Mouse (Mus musculus): ENCODE data around the gene Dach2.
"Not testable (repeated sequence)": the region's sequence is repeated elsewhere in the genome, so short reads cannot be mapped to it uniquely, and the experiment has no call there.

The Dach2 gene

DNA sequence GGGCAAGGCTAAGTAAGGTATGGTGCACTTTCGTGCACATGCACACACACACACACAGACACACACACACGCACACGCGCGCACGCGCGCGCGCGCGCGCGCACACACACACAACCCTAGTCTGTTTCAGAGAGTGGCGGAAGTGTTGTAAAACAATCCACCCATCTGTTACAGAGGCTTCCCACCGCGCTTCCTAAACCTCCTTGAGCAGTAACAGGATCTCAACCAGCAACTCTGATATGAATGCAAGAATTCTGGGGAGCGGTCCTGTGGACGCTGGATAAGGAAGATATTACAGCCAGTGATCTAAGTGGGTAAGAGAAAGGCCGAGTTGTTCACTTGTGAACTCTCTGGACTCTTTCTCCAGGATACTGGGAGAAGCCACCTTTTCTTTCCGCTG, at the start of gene Dach2:
TSS of gene Dach2 (plus strand) at position 107 of the 400 bp plus-strand sequence.
- DNase-seq, result no peak

- DNase-seq, result not testable (repeated sequence)
Observed at GRCm38 (mm10) chrX:113252427-113252826, 44.9 kb upstream of the Dach2 start.

DNA sequence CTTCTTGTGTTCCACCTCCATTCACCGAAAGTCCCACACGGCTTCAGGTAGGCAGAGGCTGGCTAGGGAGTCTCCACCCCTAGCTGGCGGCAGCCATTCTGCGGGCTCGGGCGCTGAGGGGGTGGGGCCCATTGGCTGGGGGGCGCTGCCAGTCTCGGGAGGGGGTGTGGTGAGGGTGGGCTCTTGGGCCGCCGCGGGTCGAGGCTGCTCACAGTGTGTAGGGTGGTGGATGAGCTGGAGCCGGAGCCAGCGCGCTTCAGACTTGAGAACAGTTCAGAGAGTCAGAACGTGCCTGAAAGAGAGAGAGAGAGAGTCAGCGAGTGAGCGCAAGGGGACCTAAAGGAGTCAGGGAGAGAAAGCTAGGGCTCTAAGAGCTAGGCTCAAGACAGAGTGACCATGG, 721 bp downstream of the Dach2 start:
- DNase-seq, result no peak

DNA sequence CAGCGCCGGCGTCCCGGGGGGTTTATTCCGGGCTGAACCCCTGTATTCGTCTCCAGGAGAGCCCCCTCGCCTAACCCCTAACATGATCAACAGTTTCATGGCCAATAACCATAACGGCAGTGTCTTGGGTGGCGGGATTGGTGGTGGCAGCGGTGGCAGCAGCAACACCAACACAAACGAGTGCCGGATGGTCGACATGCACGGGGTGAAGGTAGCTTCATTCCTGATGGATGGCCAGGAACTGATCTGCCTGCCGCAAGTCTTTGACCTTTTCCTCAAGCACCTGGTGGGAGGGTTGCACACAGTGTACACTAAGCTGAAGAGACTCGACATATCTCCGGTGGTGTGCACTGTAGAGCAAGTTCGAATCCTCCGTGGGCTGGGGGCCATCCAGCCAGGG, 1.2 kb downstream of the Dach2 start:
- DNase-seq, result no peak

- DNase-seq, result no peak
Observed at GRCm38 (mm10) chrX:113304323-113304722, 7.0 kb downstream of the Dach2 start.

- DNase-seq, result no peak
Observed at GRCm38 (mm10) chrX:113338143-113338542, 40.8 kb downstream of the Dach2 start.

DNA sequence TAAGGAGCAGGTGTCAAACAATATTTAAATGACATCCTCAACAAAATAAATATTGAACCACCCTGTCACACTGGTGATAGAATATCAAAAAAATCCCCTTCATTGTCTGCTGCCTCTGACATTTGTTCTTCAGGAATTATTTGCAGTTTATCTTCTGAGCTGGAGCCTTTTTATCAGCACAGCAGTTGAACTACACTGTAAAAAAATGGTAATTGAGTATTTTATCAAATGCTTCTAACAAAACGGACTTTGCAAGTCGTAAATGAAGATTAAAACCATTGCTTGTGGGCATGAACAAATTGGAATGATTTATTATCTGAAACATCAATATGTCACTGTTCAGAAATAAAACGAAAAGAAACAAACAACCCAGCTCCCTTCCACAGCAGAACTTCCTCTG, 97.1 kb downstream of the Dach2 start:
- no peak for DNase-seq

DNA sequence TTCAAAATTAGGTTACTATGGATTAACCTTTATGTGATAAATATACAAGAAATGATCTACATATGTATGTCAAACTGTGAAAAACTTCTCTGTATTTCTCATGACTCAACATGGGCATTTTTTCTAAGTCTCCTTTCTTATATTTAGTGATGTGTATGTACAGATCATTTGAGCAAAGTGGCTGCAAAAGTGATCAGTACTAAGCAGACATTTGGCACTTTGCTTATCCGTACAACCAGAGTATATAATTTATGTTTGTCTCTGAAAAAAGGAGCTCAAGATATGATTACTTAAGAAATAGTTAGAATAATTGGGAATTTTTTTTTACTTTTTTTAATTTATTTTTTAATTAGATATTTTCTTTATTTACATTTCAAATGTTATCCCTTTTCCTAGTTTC, 111.4 kb downstream of the Dach2 start:
- DNase-seq, result no peak

- DNase-seq, result no peak
Observed at GRCm38 (mm10) chrX:113421517-113422187, 124.3 kb downstream of the Dach2 start.

DNA sequence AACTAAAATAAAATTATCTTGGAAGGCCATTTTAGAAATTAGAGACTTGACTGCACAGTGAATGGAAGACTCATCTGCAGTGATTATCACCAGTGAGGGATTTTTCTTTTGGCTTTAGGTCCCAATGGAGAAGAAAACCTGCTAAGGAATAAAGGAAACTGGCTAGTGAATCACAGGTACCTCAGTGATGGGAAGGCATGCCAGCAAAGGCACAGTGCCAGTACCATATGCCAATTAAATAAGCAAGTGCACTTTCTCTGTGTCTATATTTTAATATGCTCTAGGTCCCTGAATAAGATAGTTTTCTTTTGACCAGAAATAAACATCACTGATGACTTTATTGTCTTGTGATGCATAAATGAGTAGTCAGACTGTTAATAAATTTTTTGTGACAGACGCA, 184.8 kb downstream of the Dach2 start:
- DNase-seq, result no peak

- DNase-seq, result no peak
Observed at GRCm38 (mm10) chrX:113545106-113545505, 247.8 kb downstream of the Dach2 start.

GRCm38 (mm10) chrX:113563897-113564296, 266.6 kb downstream of the Dach2 start:
- DNase-seq, result no peak

DNA sequence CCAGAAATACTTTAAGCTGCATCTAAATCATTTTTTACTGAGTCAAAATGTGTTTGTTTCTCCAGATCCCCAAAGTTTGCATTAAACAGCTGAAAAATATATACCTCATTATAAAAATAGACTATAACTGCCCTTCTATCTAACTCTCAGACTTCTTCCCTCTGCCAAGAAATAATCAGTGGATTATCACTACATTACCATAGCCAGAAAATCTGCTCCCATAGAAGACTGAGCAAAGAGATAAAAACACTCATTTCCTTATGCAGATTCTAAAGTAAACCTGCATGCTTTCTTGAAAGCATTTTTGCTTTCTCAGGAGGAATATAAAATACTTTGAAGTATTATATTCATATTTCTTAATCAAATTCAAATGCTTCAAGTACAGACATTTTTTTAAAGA, 368.8 kb downstream of the Dach2 start:
- DNase-seq, result no peak

- no peak for DNase-seq
Observed at GRCm38 (mm10) chrX:113687163-113687562, 389.9 kb downstream of the Dach2 start.

- DNase-seq, result no peak
Observed at GRCm38 (mm10) chrX:113712363-113712762, 415.1 kb downstream of the Dach2 start.

DNA sequence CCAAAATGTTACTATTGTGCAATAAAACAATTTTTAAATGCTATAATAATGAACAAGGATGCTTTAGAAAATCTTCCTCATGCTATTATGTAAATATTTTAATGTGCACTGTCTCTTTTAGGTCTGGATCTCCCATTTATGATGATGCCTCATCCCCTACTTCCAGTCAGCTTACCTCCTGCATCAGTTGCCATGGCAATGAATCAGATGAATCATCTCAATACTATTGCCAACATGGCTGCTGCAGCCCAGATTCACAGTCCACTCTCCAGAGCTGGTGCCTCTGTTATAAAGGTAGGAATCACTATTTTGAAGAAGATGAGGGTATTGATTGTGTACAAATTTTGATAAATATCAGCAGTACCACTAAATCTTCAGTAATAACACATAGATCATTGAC, 426.8 kb downstream of the Dach2 start:
- no peak for DNase-seq

- no peak for DNase-seq
Observed at GRCm38 (mm10) chrX:113747122-113747521, 449.8 kb downstream of the Dach2 start.

DNA sequence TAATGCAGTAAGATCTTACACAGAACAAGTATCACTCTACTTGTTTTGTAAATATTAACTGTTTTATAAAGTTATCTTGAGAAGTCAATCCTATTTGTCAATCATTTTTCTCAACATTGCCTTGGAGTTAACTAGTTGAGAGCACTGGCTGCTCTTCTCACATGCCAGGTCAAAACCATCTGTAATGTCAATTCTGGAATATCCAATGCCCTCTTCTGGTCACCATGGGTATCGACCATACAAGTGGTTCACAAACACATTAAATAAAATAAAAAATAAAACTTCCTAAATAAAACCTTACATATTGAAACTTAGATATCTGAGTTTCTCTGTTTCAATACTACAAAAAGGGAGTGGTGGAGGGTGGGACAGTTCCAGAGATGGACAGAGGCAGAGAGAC, 495.0 kb downstream of the Dach2 start:
- no peak for DNase-seq

DNA sequence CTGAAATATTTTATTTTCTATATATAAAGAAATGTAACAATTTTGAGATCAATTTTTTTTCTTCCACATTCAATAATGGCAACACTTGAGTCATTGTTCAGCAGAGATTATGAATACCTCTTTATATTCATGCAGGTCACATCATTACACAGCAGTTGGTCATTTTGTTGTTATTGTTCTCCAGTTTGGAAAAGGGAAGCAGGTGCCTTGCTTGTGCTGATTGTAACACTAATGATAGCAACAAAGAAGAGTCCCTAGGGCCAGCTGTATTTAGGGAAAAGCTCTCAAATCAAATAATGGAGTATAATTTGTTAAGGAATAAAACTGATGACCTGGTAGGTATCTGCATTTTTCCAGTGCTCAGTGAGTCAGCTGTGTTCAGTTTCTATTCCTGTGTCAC, 513.1 kb downstream of the Dach2 start:
- no peak for DNase-seq

DNA sequence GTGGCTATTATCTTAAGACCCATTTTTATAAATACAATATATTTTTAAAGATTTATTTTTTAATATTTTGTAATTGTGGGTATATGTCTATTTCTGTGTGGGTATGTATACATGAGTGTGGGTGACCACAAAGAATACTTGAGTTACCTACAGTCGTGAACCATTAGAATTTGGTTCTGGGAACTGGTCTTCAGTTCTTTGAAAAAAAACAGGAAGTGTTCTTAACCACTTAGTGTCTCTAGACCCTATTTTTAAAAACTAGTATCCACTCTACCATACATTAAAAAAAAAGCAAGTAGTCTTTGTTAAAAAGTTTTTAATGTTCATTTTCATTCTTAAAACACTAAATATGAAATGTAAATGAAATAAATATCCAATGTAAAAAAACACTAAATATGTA, 529.5 kb downstream of the Dach2 start:
- DNase-seq, result no peak

GRCm38 (mm10) chrX:113833062-113833461, 535.8 kb downstream of the Dach2 start:
- no peak for DNase-seq

GRCm38 (mm10) chrX:113867835-113868495, 570.7 kb downstream of the Dach2 start:
- no peak for DNase-seq
